Mouse (Mus musculus) left cerebral cortex, postnatal 4 days (tissue): ENCODE measurements around the gene Arhgap10. TPM values are rescaled to one million over a fixed set of nuclear protein-coding genes. Genes with fewer than 3 reads are reported as not detected.

ENCODE experiments used
- DNase-seq: peaks from one replicate; pipeline ENCODE4 v3.0.0-alpha.2; 2022
- intact Hi-C: fragments of 180-260 bp; cut with DNase I; formaldehyde crosslinking; loops from one replicate; pipeline ENCODE4 v1.15.1; 2025
- total RNA-seq, 2 experiments: library from RNA; stranded (reverse); gene quantifications; 2 replicates each; pipeline ENCODE4 v1.2.3; 2021

Gene Arhgap10
- total RNA-seq, 2 experiments from 2014 or later = 6.5 to 6.6 TPM

- intact Hi-C loops = loop anchor here (5.0 kb wide), 1 partner anchor 96 kb away; no protein-coding TSS in a partner anchor
- no peak for DNase-seq
These were observed 705 bp upstream of the Arhgap10 start for GRCm38 (mm10) chr8:77518201-77519115.

DNA sequence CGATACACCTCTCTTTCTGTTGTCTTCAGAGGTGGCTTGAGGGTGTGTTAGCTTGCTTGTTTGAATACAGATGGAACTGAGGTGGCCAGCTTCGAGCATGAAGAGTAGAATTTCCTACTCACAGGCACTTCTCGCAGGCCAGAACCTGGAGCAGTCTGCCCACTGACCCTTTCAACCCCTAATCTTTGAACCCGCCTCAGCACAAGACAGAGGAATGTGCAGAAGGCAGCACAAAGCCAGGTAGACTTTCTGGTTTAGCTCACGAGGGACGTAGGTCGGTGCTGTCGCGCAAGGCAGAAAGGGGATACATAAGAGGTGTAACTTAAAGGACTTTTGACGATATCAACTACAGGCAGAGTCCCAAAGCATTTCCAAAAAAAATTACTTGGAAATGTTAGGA is 908 bp downstream of the Arhgap10 start:
- intact Hi-C loops = loop anchor here (5.0 kb wide), 1 partner anchor 95 kb away; no protein-coding TSS in a partner anchor
- no peak for DNase-seq

DNA sequence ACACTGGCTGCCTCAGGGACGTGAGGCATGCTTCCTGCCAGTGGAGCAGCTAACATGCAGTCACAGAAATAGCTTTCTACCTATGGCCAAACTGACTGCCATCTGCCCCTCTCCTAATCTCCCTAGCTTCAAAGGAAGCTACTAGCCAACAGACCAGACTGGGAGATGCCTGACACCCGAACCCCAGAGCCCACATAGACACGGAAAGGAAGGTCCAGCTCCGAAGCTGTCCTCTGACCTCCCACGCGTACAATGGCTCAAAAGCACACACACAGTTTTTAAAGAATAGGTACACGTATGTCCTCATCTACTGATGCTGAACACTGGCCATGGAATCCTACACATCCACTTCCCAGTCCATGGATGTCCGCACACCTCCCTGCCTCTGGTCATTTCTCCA is 2.0 kb downstream of the Arhgap10 start:
- intact Hi-C loops = loop anchor here (5.0 kb wide), 1 partner anchor 93 kb away; no protein-coding TSS in a partner anchor
- DNase-seq = peak; percentile 15

GRCm38 (mm10) chr8:77515201-77515600 is 2.6 kb downstream of the Arhgap10 start:
- DNase-seq = peak; percentile 21
- intact Hi-C loops = loop anchor here (5.0 kb wide), 1 partner anchor 93 kb away; no protein-coding TSS in a partner anchor

DNA sequence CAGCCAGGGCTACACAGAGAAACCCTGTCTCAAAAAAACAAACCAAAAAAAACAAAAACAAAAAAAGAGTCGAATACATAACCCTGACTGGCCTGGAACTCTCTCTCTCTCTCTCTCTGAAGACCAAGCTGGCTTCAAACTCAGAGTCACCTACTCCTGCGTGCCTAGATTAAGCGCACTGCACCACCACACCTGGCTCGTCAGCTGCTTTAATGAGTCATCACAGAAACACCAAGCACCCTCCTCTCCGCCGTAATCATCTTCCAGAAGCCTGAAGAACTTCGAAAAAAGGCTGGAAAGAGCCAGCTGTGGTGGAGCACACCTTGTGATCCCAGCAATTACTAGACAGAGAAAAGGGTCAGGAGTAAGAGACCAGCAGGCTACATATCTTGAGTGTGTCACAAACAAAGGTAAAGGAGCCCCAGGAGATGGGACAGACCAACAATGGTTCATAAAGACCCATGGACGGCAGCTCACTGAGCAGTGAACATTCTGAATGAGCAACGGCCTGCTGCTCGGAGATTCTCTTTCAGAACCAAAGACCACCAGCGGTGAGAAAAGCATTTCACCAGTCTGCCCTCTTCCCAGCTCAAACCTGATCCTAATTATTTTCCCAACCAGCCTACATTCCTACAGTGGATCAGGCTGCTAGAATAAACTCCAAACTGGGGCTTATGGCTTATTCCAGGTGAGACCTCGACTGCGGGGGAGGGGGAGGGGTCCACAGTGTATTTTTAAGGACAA is 5.8 kb downstream of the Arhgap10 start:
- DNase-seq = no peak
- intact Hi-C loops = no loop called here

DNA sequence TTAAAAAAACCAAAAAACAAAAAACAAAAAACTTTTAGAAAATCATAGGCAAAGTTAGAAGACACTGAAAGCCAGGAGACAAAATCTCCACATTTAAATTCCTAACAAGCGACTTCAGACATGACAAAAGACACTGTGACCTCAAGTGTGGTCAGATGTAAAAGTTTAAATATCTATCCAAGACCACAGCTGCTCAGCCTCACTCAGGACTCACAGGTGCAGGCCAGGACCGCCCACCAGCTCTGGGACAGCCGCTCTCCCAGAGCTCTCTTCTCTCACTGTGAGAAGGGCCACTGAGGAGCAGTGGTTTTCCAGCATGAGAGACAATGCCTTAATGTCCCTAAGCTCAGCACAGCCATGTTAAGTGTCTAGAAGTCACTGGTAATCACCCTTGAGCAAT is 7.3 kb downstream of the Arhgap10 start:
- no peak for DNase-seq
- intact Hi-C loops = no loop called here

- intact Hi-C loops = no loop called here
- no peak for DNase-seq
These were observed 8.7 kb downstream of the Arhgap10 start for GRCm38 (mm10) chr8:77509044-77509443.

GRCm38 (mm10) chr8:77507510-77508035 is 10.2 kb downstream of the Arhgap10 start:
- no peak for DNase-seq
- intact Hi-C loops = no loop called here

- DNase-seq = no peak
- intact Hi-C loops = no loop called here
These were observed 11.2 kb downstream of the Arhgap10 start for GRCm38 (mm10) chr8:77506539-77506938.

GRCm38 (mm10) chr8:77502547-77502946 is 15.2 kb downstream of the Arhgap10 start:
- DNase-seq = no peak
- intact Hi-C loops = no loop called here

DNA sequence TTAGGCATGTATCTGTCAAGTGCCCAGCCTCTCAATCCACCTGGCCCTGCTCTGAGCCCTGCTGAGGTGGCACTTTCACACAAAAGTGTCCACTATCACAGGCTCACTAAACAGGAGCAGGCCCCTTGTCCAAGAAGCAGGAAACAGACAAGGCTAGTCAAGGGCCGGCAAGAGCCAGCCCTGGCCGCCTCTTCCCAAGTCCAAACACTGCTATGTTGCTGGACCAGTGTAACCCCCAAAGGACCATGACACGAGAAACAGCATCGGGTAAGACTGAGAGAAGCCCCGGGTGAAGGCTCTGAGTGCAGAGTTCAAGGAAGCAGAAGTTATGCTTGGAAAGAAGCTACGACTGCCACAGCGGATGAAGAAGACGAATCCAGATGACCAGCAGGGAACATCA is 16.6 kb downstream of the Arhgap10 start:
- intact Hi-C loops = no loop called here
- DNase-seq = no peak

DNA sequence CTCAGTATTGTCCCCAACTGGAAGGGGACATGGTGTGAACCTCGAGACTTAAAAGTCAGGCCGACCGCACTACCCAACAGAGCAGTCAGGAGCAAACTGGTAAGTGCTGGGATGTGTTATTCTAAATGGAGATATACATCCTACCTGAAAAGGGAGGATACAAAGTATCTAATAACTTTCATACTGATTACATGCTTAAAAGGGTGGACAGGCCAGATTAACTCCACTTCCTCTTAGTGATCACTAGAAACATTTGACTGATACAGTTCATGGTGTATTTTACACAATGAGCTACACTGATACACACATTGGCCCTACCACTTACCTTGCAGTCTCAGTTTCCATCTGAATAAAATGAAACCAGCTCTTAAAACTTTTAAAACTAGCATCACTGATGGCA is 17.5 kb downstream of the Arhgap10 start:
- no peak for DNase-seq
- intact Hi-C loops = no loop called here

- intact Hi-C loops = no loop called here
- no peak for DNase-seq
These were observed 20.3 kb downstream of the Arhgap10 start for GRCm38 (mm10) chr8:77497442-77497841.

- intact Hi-C loops = no loop called here
- no peak for DNase-seq
These were observed 21.5 kb downstream of the Arhgap10 start for GRCm38 (mm10) chr8:77496253-77496652.

- intact Hi-C loops = no loop called here
- DNase-seq = no peak
These were observed 23.1 kb downstream of the Arhgap10 start for GRCm38 (mm10) chr8:77494376-77495328.

GRCm38 (mm10) chr8:77492356-77493058 is 25.2 kb downstream of the Arhgap10 start:
- intact Hi-C loops = no loop called here
- DNase-seq = no peak

DNA sequence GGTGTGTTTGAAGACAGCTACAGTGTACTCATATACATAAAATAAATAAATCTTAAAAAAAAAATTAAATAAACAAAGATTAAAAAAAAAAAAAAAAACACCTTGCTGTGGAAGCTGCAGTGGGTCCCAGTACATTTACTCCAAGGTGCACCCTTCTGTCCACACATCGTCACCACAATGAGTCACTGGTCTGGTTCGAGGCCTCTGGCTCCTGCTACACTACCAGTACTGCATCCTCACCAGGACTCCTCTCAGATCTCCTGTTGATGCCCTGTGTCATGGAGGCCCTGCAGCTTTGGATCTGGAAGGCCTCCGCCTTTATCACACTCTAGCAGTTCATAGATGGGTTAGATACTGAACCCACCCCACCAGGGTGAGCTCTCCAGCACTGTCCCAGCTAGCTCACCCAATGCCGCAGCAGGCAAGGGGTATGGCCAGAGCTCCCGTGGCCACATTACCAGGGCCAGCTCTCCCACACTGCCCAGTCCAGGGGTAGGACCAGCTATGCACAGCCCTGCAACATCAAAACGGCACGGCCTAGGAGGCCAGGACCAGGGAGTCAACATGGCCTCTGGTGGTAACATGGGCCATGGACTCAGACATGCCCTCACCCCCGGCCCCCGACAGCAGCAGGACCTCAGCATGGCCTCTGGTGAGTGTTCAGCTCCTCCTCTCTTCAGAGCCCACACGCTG is 26.4 kb downstream of the Arhgap10 start:
- intact Hi-C loops = no loop called here
- DNase-seq = no peak

DNA sequence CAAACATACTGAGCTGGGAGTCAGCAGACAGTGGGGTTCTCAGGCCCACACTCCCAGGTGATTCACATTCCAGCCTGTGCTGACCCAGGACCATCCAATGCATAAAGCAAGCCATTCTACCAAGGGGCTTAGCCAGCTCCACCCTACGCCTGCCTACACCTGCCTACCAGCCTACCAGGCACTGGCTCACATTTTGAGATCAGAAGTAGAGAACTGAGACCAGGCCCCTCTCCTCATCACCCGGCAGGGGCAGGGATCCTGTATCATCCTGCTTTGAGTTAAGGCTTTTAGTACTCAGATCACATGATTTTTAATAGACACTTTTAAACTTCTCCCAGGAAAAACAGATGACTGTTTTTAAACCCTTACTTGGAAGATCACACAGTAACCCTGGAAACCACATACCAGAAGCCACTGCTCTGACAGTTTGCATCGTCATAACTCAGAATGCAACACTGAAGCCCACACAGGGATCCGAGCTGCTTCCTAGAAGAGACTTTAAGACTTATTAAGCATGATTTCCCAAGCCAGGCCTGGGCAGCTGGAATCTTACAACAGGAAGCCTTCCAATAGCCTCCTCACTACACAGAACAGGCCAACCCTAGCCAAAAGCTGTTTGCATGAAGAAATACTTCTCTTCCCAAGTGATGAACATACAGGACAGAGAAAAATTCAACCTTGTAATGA is 27.5 kb downstream of the Arhgap10 start:
- intact Hi-C loops = no loop called here
- DNase-seq = no peak
